In the genomic region with DNA sequence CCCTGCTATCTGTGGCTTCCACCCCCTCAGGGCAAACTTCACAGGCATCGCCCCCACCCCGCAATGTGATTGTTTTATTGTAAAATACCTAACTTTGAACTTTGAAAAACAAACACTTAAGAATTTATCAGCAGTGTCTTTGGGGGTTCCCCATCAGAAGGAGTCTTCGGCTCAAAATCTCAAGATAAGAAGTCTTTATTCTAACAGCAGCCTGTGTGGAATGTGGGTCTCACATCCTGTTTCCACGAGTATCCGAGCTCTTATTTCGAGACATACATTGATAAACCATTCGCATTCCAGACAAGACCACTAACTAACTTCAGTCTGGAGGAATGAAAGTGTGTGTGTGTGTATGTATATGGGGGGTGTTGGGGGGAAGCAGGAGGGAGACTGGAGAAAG, we compare ENCODE assay signal across 20 mouse cellular contexts.
DNase-seq lines count a peak whose midpoint lies in the region; ATAC-seq and TF ChIP-seq lines count a peak whose summit lies in the region.
"Had no signal": no experiment of that assay in that cellular context is flagged by ENCODE, and none has a peak within 500 bp of the region (broad histone marks: within the 10 kb centered on the region; RNA-seq: fewer than 3 reads in every experiment).

No protein-coding gene starts in this region.

- ATAC-seq in intestine, embryonic 14.5 days (replicated peaks; ENCODE audit: low FRiP score, low TSS enrichment, low read depth) = no peak; the same call in 1 of the 2 replicates
- no peak for ATAC-seq in intestine, postnatal 0 days
- no peak for ATAC-seq in lung, embryonic 16.5 days (ENCODE audit: low read depth)
- ATAC-seq in limb, embryonic 15.5 days (ENCODE audit: insufficient number of reproducible peaks, low FRiP score, low TSS enrichment, low read depth) = no peak
- no peak for ATAC-seq in megakaryocyte, adult 5-6 weeks (ENCODE audit: poor library complexity, severe bottlenecking)
- ATAC-seq: activated CD4-positive, CD25-positive, alpha-beta regulatory T cell, adult 4 months; forebrain, embryonic 13.5 days; hindbrain, postnatal 0 days; Patski had no signal

- H3K27me3 ChIP-seq in intestine, embryonic 14.5 days (replicated peaks; ENCODE audit: control insufficient read depth, insufficient read depth, low read length) = no peaks in the 10 kb centered on the region
- H3K27me3 ChIP-seq in intestine, postnatal 0 days (replicated peaks; ENCODE audit: control insufficient read depth, insufficient read depth, low read length) = no peaks in the 10 kb centered on the region
- no peaks in the 10 kb centered on the region for H3K27me3 ChIP-seq in lung, embryonic 16.5 days (ENCODE audit: control insufficient read depth, insufficient read depth, low read depth, low read length)
- no peaks in the 10 kb centered on the region for H3K27me3 ChIP-seq in limb, embryonic 15.5 days
- H3K27me3 ChIP-seq: forebrain, embryonic 13.5 days; midbrain, embryonic 12.5 days; neural tube, embryonic 13.5 days; Patski had no signal

- TF ChIP-seq POLR2A in embryonic fibroblast, embryonic 13.5 days (IDR thresholded peaks at IDR 0.05; ENCODE audit: low read depth, low read length) = no peak

- WGBS in intestine, embryonic 14.5 days = 8% methylated on average over 7 of the region's 7 CpGs
- 19% methylated on average over 7 of the region's 7 CpGs for WGBS in intestine, postnatal 0 days
- 11% methylated on average over 7 of the region's 7 CpGs for WGBS in lung, embryonic 16.5 days
- WGBS in limb, embryonic 15.5 days = 24% methylated on average over 7 of the region's 7 CpGs

- H3K4me3 ChIP-seq in intestine, embryonic 14.5 days (ENCODE audit: low read depth, low read length) = no peak overlapping the region
- H3K4me3 ChIP-seq in intestine, postnatal 0 days (ENCODE audit: low read depth, low read length) = no peak overlapping the region
- no peak overlapping the region for H3K4me3 ChIP-seq in lung, embryonic 16.5 days (ENCODE audit: low read length)
- no peak overlapping the region for H3K4me3 ChIP-seq in embryonic fibroblast, embryonic 13.5 days (ENCODE audit: insufficient read depth, low read length)
- no peak overlapping the region for H3K4me3 ChIP-seq in limb, embryonic 15.5 days
- H3K4me3 ChIP-seq: forebrain, embryonic 13.5 days; midbrain, embryonic 12.5 days; neural tube, embryonic 13.5 days had no signal

- H3K4me1 ChIP-seq in intestine, embryonic 14.5 days (replicated peaks; ENCODE audit: control insufficient read depth, insufficient read depth, low read length) = peaks cover 37% of the 10 kb centered on the region
- no peaks in the 10 kb centered on the region; the same call in 1 of the 2 replicates for H3K4me1 ChIP-seq in intestine, postnatal 0 days (replicated peaks; ENCODE audit: control insufficient read depth, insufficient read depth, low read length)
- peaks cover 35% of the 10 kb centered on the region for H3K4me1 ChIP-seq in lung, embryonic 16.5 days (replicated peaks; ENCODE audit: control insufficient read depth, insufficient read depth, low read length)
- peaks cover 22% of the 10 kb centered on the region for H3K4me1 ChIP-seq in embryonic fibroblast, embryonic 13.5 days (ENCODE audit: control insufficient read depth, insufficient read depth, low read length)
- H3K4me1 ChIP-seq in limb, embryonic 15.5 days = peaks cover 39% of the 10 kb centered on the region

- no peaks in the 10 kb centered on the region for H3K36me3 ChIP-seq in intestine, embryonic 14.5 days (ENCODE audit: control insufficient read depth, insufficient read depth, low read length)
- no peaks in the 10 kb centered on the region for H3K36me3 ChIP-seq in intestine, postnatal 0 days (ENCODE audit: control insufficient read depth, insufficient read depth)
- no peaks in the 10 kb centered on the region for H3K36me3 ChIP-seq in lung, embryonic 16.5 days (ENCODE audit: control insufficient read depth, insufficient read depth, low read length)
- no peaks in the 10 kb centered on the region for H3K36me3 ChIP-seq in limb, embryonic 15.5 days
- H3K36me3 ChIP-seq: midbrain, embryonic 12.5 days; neural tube, embryonic 13.5 days had no signal

- no peak for TF ChIP-seq CTCF in intestine, postnatal 0 days (IDR thresholded peaks at IDR 0.05; ENCODE audit: low read depth)
- no peak for TF ChIP-seq CTCF in embryonic fibroblast, embryonic 13.5 days (IDR thresholded peaks at IDR 0.05; ENCODE audit: borderline replicate concordance, insufficient read depth, low read length)

- no peak for DNase-seq in intestine, embryonic 14.5 days (ENCODE audit: low spot score)
- no peak for DNase-seq in lung, postnatal 10 days
- DNase-seq in urinary bladder, postnatal 25 days (ENCODE audit: low spot score) = no peak
- DNase-seq: adrenal gland, postnatal 25 days; cerebellum, adult 2 months; heart, postnatal 36 days; kidney, postnatal 10 days; lung, postnatal 36 days; thymus, postnatal 14 days had no signal

- H3K9ac ChIP-seq in intestine, embryonic 14.5 days (ENCODE audit: low read length) = no peak overlapping the region
- no peak overlapping the region for H3K9ac ChIP-seq in intestine, postnatal 0 days (ENCODE audit: low read depth, low read length)
- H3K9ac ChIP-seq in lung, embryonic 16.5 days (ENCODE audit: low read length) = no peak overlapping the region
- H3K9ac ChIP-seq in limb, embryonic 15.5 days = no peak overlapping the region
- H3K9ac ChIP-seq: forebrain, embryonic 13.5 days; midbrain, embryonic 12.5 days; neural tube, embryonic 13.5 days had no signal

- no peaks in the 10 kb centered on the region for H3K9me3 ChIP-seq in intestine, embryonic 14.5 days (ENCODE audit: control insufficient read depth, low read length)
- H3K9me3 ChIP-seq in intestine, postnatal 0 days (ENCODE audit: control insufficient read depth) = no peaks in the 10 kb centered on the region
- no peaks in the 10 kb centered on the region for H3K9me3 ChIP-seq in lung, embryonic 16.5 days (ENCODE audit: control insufficient read depth, low read length)
- no peaks in the 10 kb centered on the region for H3K9me3 ChIP-seq in limb, embryonic 15.5 days
- H3K9me3 ChIP-seq: forebrain, embryonic 13.5 days; midbrain, embryonic 12.5 days; neural tube, embryonic 13.5 days had no signal

- H3K4me2 ChIP-seq in intestine, embryonic 14.5 days (ENCODE audit: low read length) = no peak overlapping the region
- no peak overlapping the region for H3K4me2 ChIP-seq in intestine, postnatal 0 days (replicated peaks; ENCODE audit: low read depth)
- no peak overlapping the region for H3K4me2 ChIP-seq in lung, embryonic 16.5 days (ENCODE audit: low read depth, low read length)
- H3K4me2 ChIP-seq in limb, embryonic 15.5 days = no peak overlapping the region
- H3K4me2 ChIP-seq: forebrain, embryonic 13.5 days; midbrain, embryonic 12.5 days; neural tube, embryonic 13.5 days had no signal

- H3K27ac ChIP-seq in intestine, embryonic 14.5 days (ENCODE audit: low read depth) = peak overlapping the region; percentile 47; the same call in 1 of the 2 replicates
- H3K27ac ChIP-seq in intestine, postnatal 0 days (ENCODE audit: low read depth, low read length) = no peak overlapping the region
- peak overlapping the region; percentile 81 for H3K27ac ChIP-seq in lung, embryonic 16.5 days (ENCODE audit: low read length)
- H3K27ac ChIP-seq in embryonic fibroblast, embryonic 13.5 days (ENCODE audit: insufficient read depth, low read length) = peak overlapping the region; percentile 31; the same call in 1 of the 2 replicates
- 0 out of 2 replicates have a peak overlapping the region, but pooled peaks have one; percentile 8 for H3K27ac ChIP-seq in limb, embryonic 15.5 days
- H3K27ac ChIP-seq: forebrain, embryonic 13.5 days; hindbrain, postnatal 0 days; midbrain, embryonic 12.5 days; neural tube, embryonic 13.5 days had no signal
